Mouse (Mus musculus) liver, embryonic 14.5 days (tissue): Measurements from ENCODE around the gene Gga1. TPM values are rescaled to one million over a fixed set of nuclear protein-coding genes. Genes with fewer than 3 reads are reported as not detected.

Source experiments
- ATAC-seq: fragments of 200-750 bp; cut with Nextera tagmentation; 2 replicates; pipeline ENCODE4 v1.8.0; 2017; ENCODE audit warnings: moderate number of reproducible peaks, mild to moderate bottlenecking, moderate library complexity; ENCODE audit not compliant: insufficient read depth
- DNase-seq, 3 experiments: peaks; one replicate each; pipeline ENCODE4 v3.0.0-alpha.2; 2012 to 2013; ENCODE audit warnings: low read depth in 3 of 3, low spot score in 3 of 3
- H3K27ac ChIP-seq: fragments of 300-500 bp; sonication (generic); 2 replicates; pipeline ENCODE4 v1.5.1; 2014; ENCODE audit warnings: moderate library complexity, mild to moderate bottlenecking, control low read depth, inconsistent platforms
- H3K27me3 ChIP-seq: fragments of 300-500 bp; sonication (generic); 2 replicates; pipeline ENCODE4 v1.6.1; 2014; ENCODE audit warnings: mild to moderate bottlenecking, low read length, moderate library complexity; ENCODE audit not compliant: control insufficient read depth, insufficient read depth
- H3K36me3 ChIP-seq: fragments of 300-500 bp; sonication (generic); replicated peaks from 2 replicates; pipeline ENCODE4 v1.6.1; 2014; ENCODE audit warnings: low read depth; ENCODE audit not compliant: control insufficient read depth, insufficient read depth
- H3K4me1 ChIP-seq, 2 experiments: fragments of 200-500 bp in 1 of 2; fragments of 300-500 bp in 1 of 2; sonication (generic) in 1 of 2; replicated peaks; 2 replicates each; pipeline ENCODE4 v1.6.1; 2012 to 2014; ENCODE audit warnings: antibody characterized with exemption in 1 of 2, inconsistent platforms in 1 of 2, low read length in 1 of 2; ENCODE audit not compliant: control insufficient read depth in 2 of 2, insufficient read depth in 2 of 2
- H3K4me2 ChIP-seq: fragments of 300-500 bp; sonication (generic); 2 replicates; pipeline ENCODE4 v1.6.1; 2014; ENCODE audit warnings: low read depth, mild to moderate bottlenecking, control low read depth, moderate library complexity
- H3K4me3 ChIP-seq, 2 experiments: fragments of 200-500 bp in 1 of 2; fragments of 300-500 bp in 1 of 2; sonication (generic) in 1 of 2; 2 replicates each; pipeline ENCODE4 v1.5.1; 2012 to 2014; ENCODE audit warnings: low read depth in 2 of 2, low read length in 2 of 2, mild to moderate bottlenecking in 2 of 2, control low read depth in 1 of 2, inconsistent platforms in 1 of 2, moderate library complexity in 1 of 2; ENCODE audit not compliant: insufficient read depth in 1 of 2
- H3K9ac ChIP-seq: fragments of 300-500 bp; sonication (generic); replicated peaks from 2 replicates; pipeline ENCODE4 v1.6.1; 2014; ENCODE audit warnings: mild to moderate bottlenecking, control low read depth, moderate library complexity
- H3K9me3 ChIP-seq: fragments of 300-500 bp; sonication (generic); 2 replicates; pipeline ENCODE4 v1.6.1; 2016; ENCODE audit warnings: low read length, mixed read lengths; ENCODE audit not compliant: control insufficient read depth
- CTCF ChIP-seq: IDR thresholded peaks from 2 replicates; pipeline ENCODE4 v1.5.1; 2016; ENCODE audit warnings: antibody characterized with exemption, low read depth, control low read depth
- EP300 ChIP-seq: IDR thresholded peaks from 2 replicates; pipeline ENCODE4 v1.6.1; 2016; ENCODE audit warnings: antibody characterized with exemption, low read depth
- WGBS: fragments of 180-500 bp; shearing (Covaris S2); extraction: QIAGEN DNeasy Blood & Tissue Kit; methylation state at CpG from one replicate; pipeline ENCODE4 v1.1.7; 2014; ENCODE audit not compliant: insufficient replicate concordance; 5-methylcytosine and 5-hydroxymethylcytosine counted together
- polyA plus RNA-seq, 2 experiments: library from polyadenylated mRNA; depleted of rRNA in 1 of 2; stranded (reverse) in 1 of 2; unstranded in 1 of 2; fragments of >200 nt; fragmentation: Nextera tagmentation in 1 of 2; extraction: Ambion mirVana in 1 of 2; gene quantifications; 2 replicates each; pipeline versions ENCODE4 v1.2.1 to v1.2.3; 2012 to 2014

Gene Gga1
- polyA plus RNA-seq, 2 experiments: 13.6 to 16.6 TPM

- Histone ChIP-seq H3K4me2 (no peak overlapping the region), H3K4me1 (peaks cover 12 to 16% of the 10 kb centered on the region in 2 experiments), H3K27ac (no peak overlapping the region), H3K36me3 (no peaks in the 10 kb centered on the region), H3K9me3 (no peaks in the 10 kb centered on the region), H3K4me3 (no peak overlapping the region), H3K9ac (no peak overlapping the region), H3K27me3 (peaks cover 8% of the 10 kb centered on the region)
- 75% methylated on average over 12 of the region's 12 CpGs for WGBS
- ATAC-seq (no peak), DNase-seq (no peak)
- no peak for TF ChIP-seq EP300
- TF ChIP-seq CTCF: no peak
Measured at GRCm38 (mm10) chr15:78849485-78849884, 27.5 kb upstream of the Gga1 start.

GRCm38 (mm10) chr15:78850059-78850824 is 26.7 kb upstream of the Gga1 start:
- no peak for DNase-seq
- no peaks in the 10 kb centered on the region for H3K9me3 ChIP-seq
- peaks cover 4% of the 10 kb centered on the region; the same call in 1 of the 2 replicates for H3K27me3 ChIP-seq
- H3K4me2 ChIP-seq: no peak overlapping the region
- ATAC-seq: no peak
- 64% methylated on average over 15 of the region's 15 CpGs for WGBS
- peaks cover 12 to 16% of the 10 kb centered on the region in 2 experiments for H3K4me1 ChIP-seq
- TF ChIP-seq CTCF (no peak), EP300 (no peak)
- H3K4me3 ChIP-seq: no peak overlapping the region
- H3K9ac ChIP-seq: no peak overlapping the region
- no peak overlapping the region for H3K27ac ChIP-seq
- H3K36me3 ChIP-seq: no peaks in the 10 kb centered on the region

- TF ChIP-seq EP300: no peak
- TF ChIP-seq CTCF: no peak
- Histone ChIP-seq H3K27me3 (peaks cover 4% of the 10 kb centered on the region; the same call in 1 of the 2 replicates), H3K36me3 (no peaks in the 10 kb centered on the region), H3K4me3 (no peak overlapping the region), H3K27ac (no peak overlapping the region), H3K9me3 (no peaks in the 10 kb centered on the region), H3K9ac (no peak overlapping the region), H3K4me1 (peaks cover 12 to 13% of the 10 kb centered on the region in 2 experiments), H3K4me2 (no peak overlapping the region)
- ATAC-seq: no peak
- WGBS: 38% methylated on average over 6 of the region's 6 CpGs
- DNase-seq: no peak
Measured at GRCm38 (mm10) chr15:78850944-78851343, 26.0 kb upstream of the Gga1 start.

- Histone ChIP-seq H3K9ac (no peak overlapping the region), H3K27me3 (peaks cover 4% of the 10 kb centered on the region; the same call in 1 of the 2 replicates), H3K36me3 (no peaks in the 10 kb centered on the region), H3K9me3 (no peaks in the 10 kb centered on the region), H3K27ac (no peak overlapping the region), H3K4me3 (no peak overlapping the region), H3K4me1 (peaks cover 12 to 13% of the 10 kb centered on the region in 2 experiments), H3K4me2 (peak overlapping the region; percentile 36)
- TF ChIP-seq CTCF: peak; percentile 98
- TF ChIP-seq EP300: no peak
- DNase-seq (peak; percentile 86 to 91 (median 88)), ATAC-seq (peak; percentile 81)
- WGBS: 5% methylated on average over 13 of the region's 13 CpGs
Measured at GRCm38 (mm10) chr15:78851505-78852153, 25.4 kb upstream of the Gga1 start.

GRCm38 (mm10) chr15:78855303-78855965 is 21.6 kb upstream of the Gga1 start, which contains the start of gene Lgals2:
Gene Lgals2 (minus strand): TSS chr15:78855529.
- Histone ChIP-seq H3K4me2 (no peak within 1 kb of the TSS), H3K9me3 (no peaks in the 10 kb centered on the region), H3K36me3 (no peaks in the 10 kb centered on the region), H3K27me3 (no peaks in the 10 kb centered on the region; the same call in 1 of the 2 replicates), H3K4me1 (peaks cover 11 to 20% of the 10 kb centered on the region in 2 experiments), H3K4me3 (no peak within 1 kb of the TSS), H3K27ac (no peak within 1 kb of the TSS), H3K9ac (no peak within 1 kb of the TSS)
- no peak for DNase-seq
- TF ChIP-seq CTCF (no peak), EP300 (no peak)
- 35% methylated on average over 8 of the region's 8 CpGs for WGBS
- ATAC-seq: no peak
